Mouse (Mus musculus) spleen, postnatal 14 days (tissue): ENCODE results near the gene Nek6.

Source experiments
- DNase-seq, 2 experiments: peaks; one replicate each; pipeline ENCODE4 v3.0.0; 2021 to 2022; ENCODE audit warnings: low spot score in 2 of 2

The Nek6 gene

GRCm38 (mm10) chr2:38536331-38536731 lies 24.9 kb downstream of the Nek6 start:
- no peak for DNase-seq

- no peak for DNase-seq
Measured at GRCm38 (mm10) chr2:38539677-38540076, 28.2 kb downstream of the Nek6 start.

GRCm38 (mm10) chr2:38540666-38541065 lies 29.2 kb downstream of the Nek6 start:
- DNase-seq = no peak

- no peak for DNase-seq
Measured at GRCm38 (mm10) chr2:38541101-38541500, 29.7 kb downstream of the Nek6 start.

- DNase-seq = no peak
Measured at GRCm38 (mm10) chr2:38541570-38541969, 30.1 kb downstream of the Nek6 start.

- no peak for DNase-seq
Measured at GRCm38 (mm10) chr2:38542366-38542765, 30.9 kb downstream of the Nek6 start.

- DNase-seq = no peak
Measured at GRCm38 (mm10) chr2:38543158-38543557, 31.7 kb downstream of the Nek6 start.

- no peak for DNase-seq
Measured at GRCm38 (mm10) chr2:38544341-38544740, 32.9 kb downstream of the Nek6 start.

- no peak for DNase-seq
Measured at GRCm38 (mm10) chr2:38544982-38545381, 33.5 kb downstream of the Nek6 start.

- DNase-seq = no peak
Measured at GRCm38 (mm10) chr2:38545706-38546105, 34.3 kb downstream of the Nek6 start.

GRCm38 (mm10) chr2:38546222-38546621 lies 34.8 kb downstream of the Nek6 start:
- no peak for DNase-seq

- no peak for DNase-seq
Measured at GRCm38 (mm10) chr2:38546748-38547147, 35.3 kb downstream of the Nek6 start.

- DNase-seq = no peak
Measured at GRCm38 (mm10) chr2:38547793-38548517, 36.5 kb downstream of the Nek6 start.

- no peak for DNase-seq
Measured at GRCm38 (mm10) chr2:38552004-38552443, 40.6 kb downstream of the Nek6 start.

- DNase-seq = no peak
Measured at GRCm38 (mm10) chr2:38554226-38554995, 43.0 kb downstream of the Nek6 start.

GRCm38 (mm10) chr2:38555659-38556058 lies 44.2 kb downstream of the Nek6 start:
- DNase-seq = no peak

- DNase-seq = no peak
Measured at GRCm38 (mm10) chr2:38556721-38557120, 45.3 kb downstream of the Nek6 start.

- DNase-seq = no peak
Measured at GRCm38 (mm10) chr2:38560296-38561227, 49.1 kb downstream of the Nek6 start.

- no peak for DNase-seq
Measured at GRCm38 (mm10) chr2:38562596-38562995, 51.2 kb downstream of the Nek6 start.

- no peak for DNase-seq
Measured at GRCm38 (mm10) chr2:38571971-38572601, 60.6 kb downstream of the Nek6 start.

- no peak for DNase-seq
Measured at GRCm38 (mm10) chr2:38574697-38575096, 63.3 kb downstream of the Nek6 start.
